ENCODE assay signal across 24 mouse cellular contexts in genomic region chr11:69447299-69447698, GRCm38 (mm10). TPM values are rescaled to one million over a fixed set of nuclear protein-coding genes. Genes with fewer than 3 reads are reported as not detected.
DNase-seq lines count a peak whose midpoint lies in the region; ATAC-seq and TF ChIP-seq lines count a peak whose summit lies in the region.
"Had no signal": no experiment of that assay in that cellular context is flagged by ENCODE, and none has a peak within 500 bp of the region (broad histone marks: within the 10 kb centered on the region; RNA-seq: fewer than 3 reads in every experiment).

No protein-coding gene starts in this region.

- no peak for TF ChIP-seq CTCF in hindbrain, postnatal 0 days (IDR thresholded peaks at IDR 0.05; ENCODE audit: low read depth)

- H3K4me3 ChIP-seq in hindbrain, embryonic 13.5 days = no peak overlapping the region
- H3K4me3 ChIP-seq in hindbrain, embryonic 14.5 days (replicated peaks; ENCODE audit: low read length) = no peak overlapping the region
- no peak overlapping the region for H3K4me3 ChIP-seq in midbrain, embryonic 13.5 days (replicated peaks)
- no peak overlapping the region for H3K4me3 ChIP-seq in midbrain, embryonic 15.5 days
- H3K4me3 ChIP-seq in hindbrain, postnatal 0 days (ENCODE audit: low read length) = no peak overlapping the region
- H3K4me3 ChIP-seq: forebrain, embryonic 10.5 days; forebrain, embryonic 13.5 days; heart, embryonic 12.5 days; heart, embryonic 15.5 days had no signal

- H3K27ac ChIP-seq in hindbrain, embryonic 13.5 days = peak overlapping the region; percentile 36; the same call in 1 of the 2 replicates
- no peak overlapping the region for H3K27ac ChIP-seq in hindbrain, embryonic 14.5 days
- peak overlapping the region; percentile 39; the same call in 1 of the 2 replicates for H3K27ac ChIP-seq in midbrain, embryonic 13.5 days
- H3K27ac ChIP-seq in midbrain, embryonic 15.5 days = no peak overlapping the region
- H3K27ac ChIP-seq in hindbrain, postnatal 0 days = peak overlapping the region; percentile 51; the same call in 1 of the 2 replicates
- H3K27ac ChIP-seq: forebrain, embryonic 10.5 days; forebrain, embryonic 13.5 days; heart, embryonic 15.5 days had no signal

- H3K9me3 ChIP-seq in hindbrain, embryonic 13.5 days = no peaks in the 10 kb centered on the region
- H3K9me3 ChIP-seq in hindbrain, embryonic 14.5 days (ENCODE audit: control insufficient read depth, low read length) = no peaks in the 10 kb centered on the region
- H3K9me3 ChIP-seq in midbrain, embryonic 13.5 days = no peaks in the 10 kb centered on the region
- no peaks in the 10 kb centered on the region for H3K9me3 ChIP-seq in midbrain, embryonic 15.5 days
- no peaks in the 10 kb centered on the region for H3K9me3 ChIP-seq in hindbrain, postnatal 0 days (ENCODE audit: low read length)
- H3K9me3 ChIP-seq: forebrain, embryonic 10.5 days; forebrain, embryonic 13.5 days; heart, embryonic 15.5 days had no signal

- H3K36me3 ChIP-seq in hindbrain, embryonic 13.5 days = no peaks in the 10 kb centered on the region
- H3K36me3 ChIP-seq in hindbrain, embryonic 14.5 days (replicated peaks; ENCODE audit: control insufficient read depth, insufficient read depth) = no peaks in the 10 kb centered on the region
- H3K36me3 ChIP-seq in midbrain, embryonic 13.5 days = no peaks in the 10 kb centered on the region
- no peaks in the 10 kb centered on the region for H3K36me3 ChIP-seq in midbrain, embryonic 15.5 days (replicated peaks)
- H3K36me3 ChIP-seq in hindbrain, postnatal 0 days (ENCODE audit: insufficient read depth, low read length) = no peaks in the 10 kb centered on the region
- H3K36me3 ChIP-seq: forebrain, embryonic 10.5 days; heart, embryonic 12.5 days; heart, embryonic 15.5 days had no signal

- H3K4me1 ChIP-seq in hindbrain, embryonic 13.5 days (replicated peaks) = peaks cover 16% of the 10 kb centered on the region
- peaks cover 4% of the 10 kb centered on the region; the same call in 1 of the 2 replicates for H3K4me1 ChIP-seq in hindbrain, embryonic 14.5 days (replicated peaks; ENCODE audit: control insufficient read depth, insufficient read depth, low read length)
- H3K4me1 ChIP-seq in midbrain, embryonic 13.5 days (replicated peaks) = peaks cover 11% of the 10 kb centered on the region; the same call in 1 of the 2 replicates
- no peaks in the 10 kb centered on the region; the same call in 1 of the 2 replicates for H3K4me1 ChIP-seq in midbrain, embryonic 15.5 days
- no peaks in the 10 kb centered on the region for H3K4me1 ChIP-seq in hindbrain, postnatal 0 days (ENCODE audit: insufficient read depth, low read length)
- H3K4me1 ChIP-seq: forebrain, embryonic 13.5 days had no signal

- DNase-seq in hindbrain, embryonic 14.5 days (ENCODE audit: low spot score) = no peak
- no peak for DNase-seq in hindbrain, postnatal 0 days (ENCODE audit: low spot score)
- DNase-seq in layer of hippocampus, postnatal 14 days (ENCODE audit: low spot score in 2 of 2) = no peak
- DNase-seq: adrenal gland, postnatal 10 days; adrenal gland, postnatal 36 days; cerebellum, adult 18-20 months; cerebellum, adult 9-10 months; cerebellum, postnatal 14 days; gastrocnemius, postnatal 25 days; heart, adult 18-20 months; heart, postnatal 10 days; heart, postnatal 36 days had no signal

- no peaks in the 10 kb centered on the region for H3K27me3 ChIP-seq in hindbrain, embryonic 13.5 days
- H3K27me3 ChIP-seq in hindbrain, embryonic 14.5 days (ENCODE audit: control insufficient read depth, insufficient read depth, low read length) = no peaks in the 10 kb centered on the region
- H3K27me3 ChIP-seq in midbrain, embryonic 13.5 days = no peaks in the 10 kb centered on the region
- no peaks in the 10 kb centered on the region for H3K27me3 ChIP-seq in midbrain, embryonic 15.5 days (replicated peaks)
- no peaks in the 10 kb centered on the region for H3K27me3 ChIP-seq in hindbrain, postnatal 0 days (ENCODE audit: insufficient read depth, low read length)
- H3K27me3 ChIP-seq: forebrain, embryonic 13.5 days; heart, embryonic 15.5 days; Patski had no signal

- H3K9ac ChIP-seq in hindbrain, embryonic 13.5 days = no peak overlapping the region
- no peak overlapping the region for H3K9ac ChIP-seq in hindbrain, embryonic 14.5 days
- no peak overlapping the region for H3K9ac ChIP-seq in midbrain, embryonic 13.5 days (replicated peaks)
- H3K9ac ChIP-seq in midbrain, embryonic 15.5 days = no peak overlapping the region
- H3K9ac ChIP-seq in hindbrain, postnatal 0 days (replicated peaks; ENCODE audit: low read length) = no peak overlapping the region
- H3K9ac ChIP-seq: forebrain, embryonic 13.5 days; heart, embryonic 12.5 days; heart, embryonic 15.5 days had no signal

- no peak overlapping the region for H3K4me2 ChIP-seq in hindbrain, embryonic 13.5 days
- H3K4me2 ChIP-seq in hindbrain, embryonic 14.5 days (replicated peaks) = no peak overlapping the region
- no peak overlapping the region for H3K4me2 ChIP-seq in midbrain, embryonic 13.5 days (replicated peaks)
- H3K4me2 ChIP-seq in midbrain, embryonic 15.5 days = no peak overlapping the region
- no peak overlapping the region for H3K4me2 ChIP-seq in hindbrain, postnatal 0 days (ENCODE audit: low read depth, low read length)
- H3K4me2 ChIP-seq: forebrain, embryonic 13.5 days; heart, embryonic 12.5 days; heart, embryonic 15.5 days had no signal

- 65% methylated on average over 7 of the region's 7 CpGs for WGBS in hindbrain, embryonic 13.5 days
- 62% methylated on average over 7 of the region's 7 CpGs for WGBS in hindbrain, embryonic 14.5 days
- WGBS in midbrain, embryonic 13.5 days = 75% methylated on average over 7 of the region's 7 CpGs
- 76% methylated on average over 7 of the region's 7 CpGs for WGBS in midbrain, embryonic 15.5 days
- 55% methylated on average over 7 of the region's 7 CpGs for WGBS in hindbrain, postnatal 0 days

- no peak for ATAC-seq in hindbrain, embryonic 13.5 days (ENCODE audit: low FRiP score)
- no peak for ATAC-seq in hindbrain, embryonic 14.5 days (ENCODE audit: low FRiP score)
- ATAC-seq in midbrain, embryonic 13.5 days = no peak
- no peak for ATAC-seq in midbrain, embryonic 15.5 days (replicated peaks)
- no peak for ATAC-seq in hindbrain, postnatal 0 days
- ATAC-seq in frontal cortex, adult (ENCODE audit: low TSS enrichment) = no peak
- ATAC-seq: CD4-positive, CD25-positive, alpha-beta regulatory T cell, adult 4 months; forebrain, embryonic 13.5 days; forebrain, embryonic 16.5 days; intestine, postnatal 0 days; Patski had no signal

RNA-seq across cellular contexts. Expression of gene Kdm6b, which starts 33.8 kb away (rescaled TPM):
- polyA plus RNA-seq in hindbrain, embryonic 13.5 days (2015; fragmentation: Nextera tagmentation; extraction: Ambion mirVana) = 50.6 and 51.3 TPM in 2 replicates
- 26.8 and 33.0 TPM in 2 replicates for polyA plus RNA-seq in hindbrain, embryonic 14.5 days (2014; fragmentation: Nextera tagmentation; extraction: Ambion mirVana)
- 54.9 and 59.2 TPM in 2 replicates for polyA plus RNA-seq in midbrain, embryonic 13.5 days (2015; fragmentation: Nextera tagmentation; extraction: Ambion mirVana)
- 41.3 and 45.3 TPM in 2 replicates for polyA plus RNA-seq in midbrain, embryonic 15.5 days (2015; fragmentation: Nextera tagmentation; extraction: Ambion mirVana)
- total RNA-seq in hindbrain, postnatal 0 days (2014; rRNA removed) = 8.0 and 10.5 TPM in 2 replicates
- 20.5 and 22.3 TPM in 2 replicates for polyA plus RNA-seq in hindbrain, postnatal 0 days (2015; fragmentation: Nextera tagmentation; extraction: Ambion mirVana)
- 10 to 100 TPM; 41.7 to 42.8 TPM for total RNA-seq in layer of hippocampus, postnatal 14 days (2021)

RNA-seq across cellular contexts. Expression of gene Tmem88, which starts 49.3 kb away (rescaled TPM):
- 7.1 and 8.7 TPM in 2 replicates for polyA plus RNA-seq in hindbrain, embryonic 13.5 days (2015; fragmentation: Nextera tagmentation; extraction: Ambion mirVana)
- polyA plus RNA-seq in hindbrain, embryonic 14.5 days (2014; fragmentation: Nextera tagmentation; extraction: Ambion mirVana) = 5.4 and 7.7 TPM in 2 replicates
- polyA plus RNA-seq in midbrain, embryonic 13.5 days (2015; fragmentation: Nextera tagmentation; extraction: Ambion mirVana) = 4.9 and 7.0 TPM in 2 replicates
- 6.5 and 7.0 TPM in 2 replicates for polyA plus RNA-seq in midbrain, embryonic 15.5 days (2015; fragmentation: Nextera tagmentation; extraction: Ambion mirVana)
- 3.8 and 4.3 TPM in 2 replicates for total RNA-seq in hindbrain, postnatal 0 days (2014; rRNA removed)
- polyA plus RNA-seq in hindbrain, postnatal 0 days (2015; fragmentation: Nextera tagmentation; extraction: Ambion mirVana) = 8.7 and 9.5 TPM in 2 replicates
- 1 to 10 TPM; 2.1 to 2.3 TPM for total RNA-seq in layer of hippocampus, postnatal 14 days (2021)

RNA-seq across cellular contexts. Expression of gene Cyb5d1, which starts 51.9 kb away (rescaled TPM):
- polyA plus RNA-seq in hindbrain, embryonic 13.5 days (2015; fragmentation: Nextera tagmentation; extraction: Ambion mirVana) = 34.9 and 35.5 TPM in 2 replicates
- 23.9 and 26.7 TPM in 2 replicates for polyA plus RNA-seq in hindbrain, embryonic 14.5 days (2014; fragmentation: Nextera tagmentation; extraction: Ambion mirVana)
- 41.8 and 47.7 TPM in 2 replicates for polyA plus RNA-seq in midbrain, embryonic 13.5 days (2015; fragmentation: Nextera tagmentation; extraction: Ambion mirVana)
- 32.7 and 33.5 TPM in 2 replicates for polyA plus RNA-seq in midbrain, embryonic 15.5 days (2015; fragmentation: Nextera tagmentation; extraction: Ambion mirVana)
- total RNA-seq in hindbrain, postnatal 0 days (2014; rRNA removed) = 21.8 and 26.9 TPM in 2 replicates
- 18.5 and 22.2 TPM in 2 replicates for polyA plus RNA-seq in hindbrain, postnatal 0 days (2015; fragmentation: Nextera tagmentation; extraction: Ambion mirVana)
- 10 to 100 TPM; 36.0 to 39.7 TPM for total RNA-seq in layer of hippocampus, postnatal 14 days (2021)

RNA-seq across cellular contexts. Expression of gene Naa38, which starts 52.0 kb away (rescaled TPM):
- 103 and 105 TPM in 2 replicates for polyA plus RNA-seq in hindbrain, embryonic 13.5 days (2015; fragmentation: Nextera tagmentation; extraction: Ambion mirVana)
- polyA plus RNA-seq in hindbrain, embryonic 14.5 days (2014; fragmentation: Nextera tagmentation; extraction: Ambion mirVana) = 117 and 130 TPM in 2 replicates
- 92.2 and 105 TPM in 2 replicates for polyA plus RNA-seq in midbrain, embryonic 13.5 days (2015; fragmentation: Nextera tagmentation; extraction: Ambion mirVana)
- polyA plus RNA-seq in midbrain, embryonic 15.5 days (2015; fragmentation: Nextera tagmentation; extraction: Ambion mirVana) = 96.8 and 101 TPM in 2 replicates
- total RNA-seq in hindbrain, postnatal 0 days (2014; rRNA removed) = 77.1 and 99.0 TPM in 2 replicates
- polyA plus RNA-seq in hindbrain, postnatal 0 days (2015; fragmentation: Nextera tagmentation; extraction: Ambion mirVana) = 162 and 163 TPM in 2 replicates
- 100 to 1,000 TPM in 1 of 2 experiments, 10 to 100 TPM in 1; 99.3 to 111 TPM for total RNA-seq in layer of hippocampus, postnatal 14 days (2021)

Comparison
In these comparisons a context has a peak if more than half of its experiments do, and no peak if none do; other contexts are left out.
1. H3K27ac ChIP-seq: peak in hindbrain, embryonic 13.5 days (single experiment), midbrain, embryonic 13.5 days (single experiment) and hindbrain, postnatal 0 days (single experiment); none in hindbrain, embryonic 14.5 days (single experiment) and midbrain, embryonic 15.5 days (single experiment).